Mouse (Mus musculus): ENCODE results near the gene Kank4. TPM values are rescaled to one million over a fixed set of nuclear protein-coding genes. Genes with fewer than 3 reads are reported as not detected.
"Not testable (repeated sequence)": the region's sequence is repeated elsewhere in the genome, so short reads cannot be mapped to it uniquely, and the experiment has no call there.

Gene Kank4
- polyA plus RNA-seq, 1 experiment, result 5.6 TPM

- TF ChIP-seq CTCF (IDR thresholded peaks at IDR 0.05; ENCODE audit: borderline replicate concordance, insufficient read depth, low read length) (no peak), POLR2A (IDR thresholded peaks at IDR 0.05; ENCODE audit: low read depth, low read length) (no peak)
- Histone ChIP-seq H3K4me3 (ENCODE audit: insufficient read depth, low read length) (no peak overlapping the region), H3K27ac (ENCODE audit: insufficient read depth, low read length) (peak overlapping the region; percentile 87), H3K4me1 (ENCODE audit: control insufficient read depth, insufficient read depth, low read length) (peaks cover 8% of the 10 kb centered on the region; the same call in 1 of the 2 replicates)
Measured at GRCm38 (mm10) chr4:98847120-98847885, 30.0 kb upstream of the Kank4 start.

GRCm38 (mm10) chr4:98846396-98846795 lies 29.1 kb upstream of the Kank4 start:
- Histone ChIP-seq H3K4me1 (ENCODE audit: control insufficient read depth, insufficient read depth, low read length) (peaks cover 8% of the 10 kb centered on the region; the same call in 1 of the 2 replicates), H3K27ac (ENCODE audit: insufficient read depth, low read length) (peak overlapping the region; percentile 52), H3K4me3 (ENCODE audit: insufficient read depth, low read length) (no peak overlapping the region)
- no peak for TF ChIP-seq POLR2A (IDR thresholded peaks at IDR 0.05; ENCODE audit: low read depth, low read length)
- TF ChIP-seq CTCF (IDR thresholded peaks at IDR 0.05; ENCODE audit: borderline replicate concordance, insufficient read depth, low read length), result no peak

DNA sequence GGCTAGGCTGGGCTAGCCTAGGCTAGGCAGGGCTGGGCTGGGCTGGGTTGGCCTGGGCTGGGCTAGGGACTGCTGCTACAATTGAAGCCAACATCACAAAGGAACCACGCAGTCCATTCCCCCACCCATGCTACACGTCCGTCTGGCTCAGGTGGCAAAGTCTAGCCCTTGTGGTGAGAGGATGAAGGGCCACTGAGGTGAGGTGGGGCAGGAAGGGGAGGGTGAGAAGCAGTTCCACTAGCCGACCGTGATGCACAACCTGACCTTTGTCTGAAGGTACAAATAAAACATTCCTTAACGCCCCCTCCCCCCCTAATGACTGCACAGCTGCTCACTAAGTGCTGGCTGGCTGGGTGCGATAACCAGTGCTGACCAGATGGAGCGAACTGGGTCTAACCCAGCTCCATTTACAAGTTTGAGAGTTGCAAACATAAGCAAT lies 28.4 kb upstream of the Kank4 start:
- peaks cover 8% of the 10 kb centered on the region; the same call in 1 of the 2 replicates for H3K4me1 ChIP-seq (ENCODE audit: control insufficient read depth, insufficient read depth, low read length)

GRCm38 (mm10) chr4:98845201-98845600 lies 27.9 kb upstream of the Kank4 start:
- TF ChIP-seq CTCF (IDR thresholded peaks at IDR 0.05; ENCODE audit: borderline replicate concordance, insufficient read depth, low read length) (no peak), POLR2A (IDR thresholded peaks at IDR 0.05; ENCODE audit: low read depth, low read length) (no peak)
- no peak overlapping the region for H3K27ac ChIP-seq (ENCODE audit: insufficient read depth, low read length)
- no peak overlapping the region for H3K4me3 ChIP-seq (ENCODE audit: insufficient read depth, low read length)
- peaks cover 8% of the 10 kb centered on the region; the same call in 1 of the 2 replicates for H3K4me1 ChIP-seq (ENCODE audit: control insufficient read depth, insufficient read depth, low read length)

More for the DNA sequence above, 28.4 kb upstream of the Kank4 start:
- TF ChIP-seq CTCF (IDR thresholded peaks at IDR 0.05; ENCODE audit: borderline replicate concordance, insufficient read depth, low read length) (no peak), POLR2A (IDR thresholded peaks at IDR 0.05; ENCODE audit: low read depth, low read length) (no peak)
- H3K27ac ChIP-seq (ENCODE audit: insufficient read depth, low read length), result no peak overlapping the region
- no peak overlapping the region for H3K4me3 ChIP-seq (ENCODE audit: insufficient read depth, low read length)

GRCm38 (mm10) chr4:98843906-98844597 lies 26.7 kb upstream of the Kank4 start:
- no peak overlapping the region for H3K27ac ChIP-seq (ENCODE audit: insufficient read depth, low read length)
- no peak overlapping the region for H3K4me3 ChIP-seq (ENCODE audit: insufficient read depth, low read length)

DNA sequence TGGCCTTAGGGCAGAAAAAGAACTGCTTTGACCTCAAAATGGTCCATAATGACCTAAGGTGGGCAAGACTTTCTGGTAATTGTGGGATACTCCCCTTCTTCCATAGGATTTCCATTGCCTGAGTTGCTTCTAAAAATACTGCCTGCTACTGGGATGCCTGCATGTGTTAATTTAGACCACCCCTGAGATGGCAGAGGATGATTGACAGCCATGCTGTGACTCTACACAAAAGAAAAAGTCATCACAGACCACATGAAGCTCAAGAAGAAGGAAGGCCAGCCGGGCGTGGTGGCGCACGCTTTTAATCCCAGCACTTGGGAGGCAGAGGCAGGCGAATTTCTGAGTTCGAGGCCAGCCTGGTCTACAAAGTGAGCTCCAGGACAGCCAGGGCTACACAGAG lies 23.9 kb upstream of the Kank4 start:
- not testable (repeated sequence) for H3K4me3 ChIP-seq (ENCODE audit: insufficient read depth, low read length); H3K27ac ChIP-seq (ENCODE audit: insufficient read depth, low read length); H3K4me1 ChIP-seq (ENCODE audit: control insufficient read depth, insufficient read depth, low read length)

More at GRCm38 (mm10) chr4:98843906-98844597, 26.7 kb upstream of the Kank4 start:
- no peak for TF ChIP-seq POLR2A (IDR thresholded peaks at IDR 0.05; ENCODE audit: low read depth, low read length)
- no peak for TF ChIP-seq CTCF (IDR thresholded peaks at IDR 0.05; ENCODE audit: borderline replicate concordance, insufficient read depth, low read length)
- H3K4me1 ChIP-seq (ENCODE audit: control insufficient read depth, insufficient read depth, low read length), result peaks cover 8% of the 10 kb centered on the region; the same call in 1 of the 2 replicates

- Histone ChIP-seq H3K4me1 (ENCODE audit: control insufficient read depth, insufficient read depth, low read length) (no peaks in the 10 kb centered on the region), H3K4me3 (ENCODE audit: insufficient read depth, low read length) (no peak overlapping the region), H3K27ac (ENCODE audit: insufficient read depth, low read length) (no peak overlapping the region)
- TF ChIP-seq POLR2A (IDR thresholded peaks at IDR 0.05; ENCODE audit: low read depth, low read length), result no peak
- no peak for TF ChIP-seq CTCF (IDR thresholded peaks at IDR 0.05; ENCODE audit: borderline replicate concordance, insufficient read depth, low read length)
Measured at GRCm38 (mm10) chr4:98840526-98840925, 23.2 kb upstream of the Kank4 start.

GRCm38 (mm10) chr4:98838913-98839312 lies 21.6 kb upstream of the Kank4 start:
- H3K27ac ChIP-seq (ENCODE audit: insufficient read depth, low read length), result no peak overlapping the region
- TF ChIP-seq CTCF (IDR thresholded peaks at IDR 0.05; ENCODE audit: borderline replicate concordance, insufficient read depth, low read length), result no peak
- TF ChIP-seq POLR2A (IDR thresholded peaks at IDR 0.05; ENCODE audit: low read depth, low read length), result no peak
- no peaks in the 10 kb centered on the region; the same call in 1 of the 2 replicates for H3K4me1 ChIP-seq (ENCODE audit: control insufficient read depth, insufficient read depth, low read length)
- H3K4me3 ChIP-seq (ENCODE audit: insufficient read depth, low read length), result no peak overlapping the region

DNA sequence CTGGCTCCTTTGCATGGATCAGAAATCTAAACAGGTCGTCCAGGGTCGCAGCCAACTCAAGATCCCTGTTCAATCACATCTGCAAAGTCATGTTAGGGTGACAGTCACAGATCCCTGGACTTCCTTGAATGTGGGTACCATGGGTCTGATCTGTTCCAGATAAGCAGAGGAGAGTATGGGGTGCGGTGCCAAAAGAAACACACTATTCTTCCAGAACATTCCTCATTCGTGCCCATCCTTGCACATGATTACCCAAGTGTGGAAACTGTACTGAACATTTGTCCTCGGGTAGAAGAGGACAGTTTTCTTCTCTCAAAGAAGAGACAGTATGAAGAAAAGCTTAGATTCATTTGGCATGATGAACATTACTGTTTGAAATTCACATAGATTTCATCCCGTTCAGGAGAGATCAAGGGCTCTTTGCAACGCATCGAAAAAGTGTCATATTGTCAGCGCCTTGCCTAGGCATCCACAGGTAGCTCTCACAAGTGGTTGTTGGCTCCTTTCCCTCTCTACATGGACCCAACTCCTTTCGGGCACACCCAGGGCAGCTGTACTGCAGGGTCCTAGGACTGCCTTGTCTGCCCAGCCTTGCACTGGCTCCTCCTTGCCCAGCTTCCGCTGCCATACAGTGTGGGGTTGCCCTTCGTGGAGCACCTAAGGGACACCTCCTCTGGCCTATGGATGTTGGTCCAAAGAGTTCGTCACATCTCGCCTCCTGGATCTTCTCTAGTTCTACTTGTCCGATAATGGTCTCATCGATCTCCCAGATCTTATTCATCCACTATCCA lies 20.6 kb upstream of the Kank4 start:
- TF ChIP-seq POLR2A (IDR thresholded peaks at IDR 0.05; ENCODE audit: low read depth, low read length), result no peak
- H3K4me3 ChIP-seq (ENCODE audit: insufficient read depth, low read length), result no peak overlapping the region
- no peaks in the 10 kb centered on the region; the same call in 1 of the 2 replicates for H3K4me1 ChIP-seq (ENCODE audit: control insufficient read depth, insufficient read depth, low read length)
- H3K27ac ChIP-seq (ENCODE audit: insufficient read depth, low read length), result no peak overlapping the region
